Comparison of ENCODE assay signal across 16 mouse cellular contexts in genomic region chr12:118438882-118439281, GRCm38 (mm10).
"Had no signal": no experiment of that assay in that cellular context is flagged by ENCODE, and none has a peak within 500 bp of the region (broad histone marks: within the 10 kb centered on the region; RNA-seq: fewer than 3 reads in every experiment).

No protein-coding gene starts in this region.

- H3K4me3 ChIP-seq: lung, embryonic 15.5 days; midbrain, embryonic 13.5 days; midbrain, embryonic 15.5 days; neural tube, embryonic 12.5 days; stomach, embryonic 15.5 days had no signal

- H3K4me2 ChIP-seq: lung, embryonic 15.5 days; midbrain, embryonic 11.5 days; midbrain, embryonic 13.5 days; midbrain, embryonic 15.5 days; neural tube, embryonic 12.5 days; stomach, embryonic 15.5 days had no signal

- H3K4me1 ChIP-seq: lung, embryonic 15.5 days; midbrain, embryonic 13.5 days; midbrain, embryonic 15.5 days; neural tube, embryonic 12.5 days; stomach, embryonic 15.5 days had no signal

- H3K36me3 ChIP-seq: lung, embryonic 15.5 days; midbrain, embryonic 13.5 days; midbrain, embryonic 15.5 days; neural tube, embryonic 12.5 days; stomach, embryonic 15.5 days had no signal

- H3K9ac ChIP-seq: lung, embryonic 15.5 days; midbrain, embryonic 13.5 days; midbrain, embryonic 15.5 days; neural tube, embryonic 12.5 days; stomach, embryonic 15.5 days had no signal

- H3K27me3 ChIP-seq: lung, embryonic 15.5 days; midbrain, embryonic 13.5 days; midbrain, embryonic 15.5 days; neural tube, embryonic 12.5 days; stomach, embryonic 15.5 days had no signal

- H3K9me3 ChIP-seq: lung, embryonic 15.5 days; midbrain, embryonic 13.5 days; midbrain, embryonic 15.5 days; neural tube, embryonic 12.5 days; stomach, embryonic 15.5 days had no signal

- H3K27ac ChIP-seq: lung, embryonic 15.5 days; macrophage; midbrain, embryonic 13.5 days; midbrain, embryonic 15.5 days; neural tube, embryonic 12.5 days; stomach, embryonic 15.5 days; stomach, postnatal 0 days had no signal

- DNase-seq: lung, adult 2 months; lung, postnatal 14 days; lung, postnatal 36 days; right cerebral cortex, postnatal 14 days; thymus, adult 2 months; thymus, postnatal 25 days; thymus, postnatal 4 days had no signal

- ATAC-seq: lung, postnatal 0 days; midbrain, embryonic 13.5 days; midbrain, embryonic 15.5 days had no signal
